Mouse (Mus musculus): ENCODE results near the gene Ggps1. TPM values are rescaled to one million over a fixed set of nuclear protein-coding genes. Genes with fewer than 3 reads are reported as not detected.

The Ggps1 gene
- 10 to 100 TPM; 53.7 to 62.0 TPM for total RNA-seq (2021)

- peak; percentile 78 to 87 for DNase-seq (ENCODE audit: extremely low spot score in 1 of 2, low spot score in 1 of 2)
These were observed at the start of gene Ggps1, which contains the start of gene Arid4b for GRCm38 (mm10) chr13:14063013-14063941. Gene Ggps1 (minus strand): TSS chr13:14063488. Gene Arid4b (plus strand): TSS chr13:14063232.

- no peak for DNase-seq (ENCODE audit: extremely low spot score in 1 of 2, low spot score in 1 of 2)
These were observed 47.9 kb upstream of the Ggps1 start for GRCm38 (mm10) chr13:14111146-14111545.

- DNase-seq (ENCODE audit: extremely low spot score in 1 of 2, low spot score in 1 of 2), result no peak
These were observed 47.0 kb upstream of the Ggps1 start for GRCm38 (mm10) chr13:14110154-14110873.

DNA sequence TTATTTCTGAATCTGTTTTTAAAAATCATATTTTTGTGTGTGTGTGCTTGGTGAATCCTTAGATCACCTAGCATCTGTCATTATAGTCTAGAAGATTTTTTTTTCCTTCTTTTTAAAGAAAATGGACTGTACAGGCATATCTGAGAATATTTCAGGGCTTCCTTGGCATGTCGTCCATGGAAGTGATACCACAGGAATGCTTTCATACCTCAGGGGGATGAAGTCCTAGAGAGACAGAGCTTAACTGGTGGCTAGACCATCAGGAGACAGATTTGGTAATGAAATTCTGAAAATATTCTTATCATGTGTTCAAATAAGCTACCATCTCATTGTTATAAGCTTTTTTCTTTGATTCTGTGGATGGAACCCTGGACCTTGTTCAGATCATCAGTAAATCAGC is 39.7 kb upstream of the Ggps1 start:
- DNase-seq (ENCODE audit: extremely low spot score in 1 of 2, low spot score in 1 of 2), result no peak

DNA sequence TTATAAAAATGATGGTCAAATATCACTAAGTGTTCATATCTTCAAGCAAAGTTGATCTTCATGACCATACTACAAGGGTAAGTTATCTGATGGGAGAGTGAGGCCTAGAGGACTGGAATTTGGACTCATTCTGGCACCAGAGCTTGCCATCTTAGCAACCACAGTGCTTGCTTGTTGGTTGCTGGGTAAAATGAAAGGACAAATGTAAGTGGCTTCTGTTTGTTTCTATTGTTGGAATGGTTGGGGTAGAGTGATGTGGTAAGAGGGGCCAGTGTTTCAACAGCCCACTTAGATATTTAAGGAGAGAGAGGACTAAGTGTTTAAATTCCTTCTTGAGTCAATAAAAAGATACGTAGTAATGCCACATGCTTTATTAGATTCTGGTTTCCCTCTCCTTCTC is 25.4 kb upstream of the Ggps1 start:
- DNase-seq (ENCODE audit: extremely low spot score in 1 of 2, low spot score in 1 of 2), result no peak

DNA sequence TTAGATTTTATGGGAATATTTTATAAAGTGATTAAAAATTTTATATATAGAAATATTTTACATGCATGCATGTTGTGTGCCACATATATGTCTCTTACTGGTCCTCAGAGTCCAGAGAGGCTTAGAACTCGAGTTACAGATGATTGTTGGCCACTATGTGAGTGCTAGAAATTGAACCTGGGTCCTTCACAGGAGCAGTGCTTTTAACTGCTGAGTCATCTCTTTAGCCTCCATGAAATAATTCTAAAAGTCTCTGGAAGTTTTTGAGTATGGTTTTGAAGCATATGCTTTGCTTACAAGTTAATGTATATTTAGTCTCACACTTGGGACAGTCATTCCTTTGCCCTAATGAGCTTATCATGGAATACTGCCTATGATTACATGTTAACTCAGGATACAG is 12.0 kb upstream of the Ggps1 start:
- no peak for DNase-seq (ENCODE audit: extremely low spot score in 1 of 2, low spot score in 1 of 2)

- no peak for DNase-seq (ENCODE audit: extremely low spot score in 1 of 2, low spot score in 1 of 2)
These were observed 11.1 kb upstream of the Ggps1 start for GRCm38 (mm10) chr13:14074371-14074770.

DNA sequence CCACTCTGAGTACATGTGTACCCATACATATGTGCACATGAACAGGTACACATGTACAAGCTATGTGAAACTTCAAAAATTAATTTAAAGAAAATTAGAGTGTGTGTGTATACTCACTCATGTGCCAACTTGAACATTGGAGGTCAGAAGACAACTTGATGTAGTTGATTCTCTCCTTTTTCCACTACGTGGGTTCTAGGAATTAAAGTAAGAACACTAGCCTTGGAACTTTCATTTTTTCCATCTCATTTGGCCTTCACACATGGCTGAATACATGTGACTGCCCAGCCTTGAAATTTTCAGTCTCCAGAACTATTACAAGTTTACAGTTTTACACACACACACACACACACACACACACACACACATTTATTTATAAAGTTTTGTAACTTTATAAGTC is 6.0 kb upstream of the Ggps1 start:
- no peak for DNase-seq (ENCODE audit: extremely low spot score in 1 of 2, low spot score in 1 of 2)

DNA sequence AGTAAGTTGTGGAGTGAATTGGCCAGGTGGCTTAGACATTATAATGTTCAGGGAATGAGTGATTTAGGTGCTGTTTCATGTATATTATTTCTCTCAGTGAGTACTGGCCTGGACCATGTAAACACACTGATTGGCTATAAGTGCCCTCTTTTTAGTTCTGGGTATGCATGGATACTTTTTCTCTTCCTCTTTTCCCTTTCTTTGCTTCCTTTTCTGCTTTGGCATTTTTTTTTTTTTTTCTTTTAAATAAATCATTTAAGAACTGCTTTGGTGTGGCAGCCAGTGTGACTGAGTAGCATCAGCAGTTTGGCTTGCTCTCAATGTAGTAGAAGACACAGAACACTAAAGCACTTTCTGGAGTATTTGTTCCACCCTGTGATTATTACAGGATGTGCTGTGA is 4.7 kb upstream of the Ggps1 start:
- no peak for DNase-seq (ENCODE audit: extremely low spot score in 1 of 2, low spot score in 1 of 2)

DNA sequence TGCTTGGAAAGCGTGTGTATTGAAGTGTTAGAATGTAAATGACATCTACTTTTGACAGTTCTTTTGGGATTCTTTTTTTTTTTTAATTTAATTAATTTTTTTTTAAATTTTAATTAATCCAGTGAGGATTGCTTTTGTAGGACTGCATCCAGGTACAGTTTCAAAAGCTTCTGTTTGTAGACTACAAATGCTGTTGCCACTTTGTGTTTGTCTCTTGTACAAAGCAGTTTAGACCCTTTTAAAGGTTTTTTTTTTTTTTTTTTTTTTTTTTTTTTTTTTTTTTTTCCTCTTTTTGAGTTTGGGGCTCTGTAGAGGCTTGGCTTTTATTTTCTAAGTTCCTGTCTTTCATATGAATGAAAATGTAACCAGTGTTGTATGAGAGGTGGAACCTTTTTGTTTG is 2.4 kb upstream of the Ggps1 start:
- no peak for DNase-seq (ENCODE audit: extremely low spot score in 1 of 2, low spot score in 1 of 2)

DNA sequence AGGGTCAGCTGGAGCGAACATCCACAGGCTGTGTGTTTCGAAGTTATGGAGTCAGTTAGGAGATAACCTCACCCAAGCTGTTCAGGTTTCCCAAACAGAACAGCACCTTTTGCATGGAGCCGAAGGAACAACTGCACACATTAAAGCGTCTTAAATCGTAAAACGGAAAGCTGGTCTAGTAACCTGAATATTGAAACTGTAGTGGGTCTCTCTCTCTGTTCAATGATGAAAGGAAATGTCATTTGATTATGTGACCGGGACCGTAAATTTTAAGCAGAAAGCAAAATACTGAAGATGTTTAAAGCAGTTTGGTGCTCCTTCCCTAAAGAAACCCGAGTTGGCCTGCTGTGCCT is 1.7 kb upstream of the Ggps1 start:
- DNase-seq (ENCODE audit: extremely low spot score in 1 of 2, low spot score in 1 of 2), result no peak

DNA sequence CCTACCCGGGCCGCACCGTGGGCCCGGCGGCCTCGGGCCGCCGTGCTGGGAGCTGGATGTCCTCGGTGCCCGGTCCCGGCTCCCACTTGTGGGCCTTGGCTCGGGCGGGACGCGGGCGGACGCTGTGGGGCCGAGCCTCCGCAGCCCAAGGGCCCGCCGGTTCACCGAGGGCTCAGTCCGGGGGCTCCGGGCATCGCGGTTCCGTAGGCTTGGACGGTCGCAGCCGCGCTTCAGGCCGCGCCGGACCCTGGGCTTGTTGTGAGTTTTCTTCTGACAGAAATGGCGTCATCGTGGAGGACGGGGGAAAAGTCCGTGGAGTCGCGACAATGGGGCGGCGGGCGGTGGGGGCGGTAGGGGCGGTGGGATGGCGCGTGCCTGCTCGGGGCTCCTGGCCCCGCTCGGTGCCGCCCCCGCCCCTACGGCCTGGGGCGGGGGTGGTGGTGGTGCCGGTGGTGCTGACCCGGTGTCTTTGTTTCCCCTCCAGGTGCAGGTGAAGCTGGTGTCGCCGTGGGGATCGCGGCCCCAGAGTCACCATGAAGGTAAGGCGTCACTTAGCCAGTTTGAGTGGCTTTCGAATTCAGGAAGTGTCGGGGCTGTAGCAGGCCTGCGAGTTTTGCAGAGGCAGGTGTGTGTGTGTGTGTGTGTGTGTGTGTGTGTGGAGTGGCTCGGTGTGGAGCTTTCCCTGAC is 1.2 kb upstream of the Ggps1 start:
- DNase-seq (ENCODE audit: extremely low spot score in 1 of 2, low spot score in 1 of 2), result peak; percentile 12 to 24

GRCm38 (mm10) chr13:14063942-14064271 is 619 bp upstream of the Ggps1 start:
- no peak for DNase-seq (ENCODE audit: extremely low spot score in 1 of 2, low spot score in 1 of 2)

DNA sequence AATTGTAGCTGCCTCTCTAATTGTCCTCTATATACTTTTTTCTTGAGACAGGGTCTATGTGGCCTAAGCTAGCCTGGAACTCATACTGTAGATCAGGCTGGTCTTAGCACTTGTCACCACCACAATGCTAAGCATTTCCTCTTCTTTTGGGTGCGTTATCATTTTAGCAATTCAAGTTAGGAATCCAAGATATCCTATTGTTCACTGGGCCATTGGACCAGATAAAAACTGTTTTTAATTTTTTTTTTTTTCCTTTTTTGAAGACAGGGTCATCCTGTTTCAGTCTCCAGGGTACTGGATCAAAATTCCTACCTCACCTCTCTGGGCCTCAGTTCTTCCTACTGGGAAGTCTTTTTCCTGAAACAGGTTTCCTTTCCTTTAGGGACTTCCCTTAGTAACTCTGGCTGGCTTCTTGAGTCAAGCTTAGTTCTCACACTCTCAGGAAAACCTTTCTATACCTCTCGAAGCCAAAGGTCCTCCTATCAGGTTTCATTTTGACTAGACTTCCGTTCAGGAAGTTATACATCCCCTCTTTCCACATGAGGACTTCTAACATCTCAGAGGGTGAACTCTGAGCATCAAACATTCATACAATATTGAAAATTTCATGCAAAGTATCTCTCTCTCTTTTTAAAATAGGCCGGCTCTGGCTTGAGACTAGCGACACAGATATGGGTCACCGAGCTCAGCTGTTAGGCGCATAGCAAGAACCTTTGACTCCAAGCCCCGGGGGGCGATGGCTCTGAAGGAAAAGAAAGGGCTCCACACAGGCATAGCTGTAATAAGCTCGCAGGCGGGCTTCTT is 877 bp downstream of the Ggps1 start:
- DNase-seq (ENCODE audit: extremely low spot score in 1 of 2, low spot score in 1 of 2), result no peak

DNA sequence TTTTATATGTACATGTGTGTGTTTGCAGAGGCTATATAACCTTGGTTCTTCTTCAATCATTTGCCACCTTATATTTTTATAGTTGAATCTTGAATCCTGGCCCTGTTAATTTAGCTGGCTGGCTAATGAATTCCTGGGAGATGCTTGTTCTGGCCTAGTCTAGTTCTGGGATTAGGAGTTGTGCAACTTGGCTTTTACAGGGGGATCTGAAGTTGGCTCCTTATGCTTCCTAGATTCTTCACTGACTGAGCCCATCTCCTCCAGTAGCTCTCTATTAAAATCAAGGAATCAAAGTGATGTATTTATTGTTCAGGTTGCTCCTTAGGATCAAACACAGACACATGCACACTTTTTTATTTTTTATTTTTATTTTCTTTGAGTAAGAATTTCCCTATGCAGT is 3.7 kb downstream of the Ggps1 start:
- DNase-seq (ENCODE audit: extremely low spot score in 1 of 2, low spot score in 1 of 2), result no peak

- DNase-seq (ENCODE audit: extremely low spot score in 1 of 2, low spot score in 1 of 2), result no peak
These were observed 6.5 kb downstream of the Ggps1 start for GRCm38 (mm10) chr13:14056801-14057200.

DNA sequence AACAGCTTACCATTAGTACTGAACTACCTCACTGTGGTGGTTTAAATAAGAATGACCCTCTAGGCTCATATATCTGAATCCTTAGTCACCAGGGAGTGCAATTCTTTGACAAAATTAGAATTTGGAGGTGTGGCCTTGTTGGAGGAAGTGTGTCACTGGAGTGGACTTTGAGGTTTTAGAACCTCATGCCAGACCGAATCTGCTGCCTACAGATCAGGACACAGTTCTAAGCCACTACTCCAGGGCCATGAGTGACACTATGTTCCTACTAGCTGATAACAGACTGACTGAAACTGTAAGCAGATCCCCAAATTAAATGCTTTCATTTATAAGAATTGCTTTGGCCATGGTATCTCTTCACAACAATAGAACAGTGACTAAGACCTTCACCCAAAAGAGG is 13.4 kb downstream of the Ggps1 start:
- DNase-seq (ENCODE audit: extremely low spot score in 1 of 2, low spot score in 1 of 2), result no peak

GRCm38 (mm10) chr13:14044521-14044920 is 18.8 kb downstream of the Ggps1 start:
- no peak for DNase-seq (ENCODE audit: extremely low spot score in 1 of 2, low spot score in 1 of 2)

GRCm38 (mm10) chr13:14043851-14044250 is 19.4 kb downstream of the Ggps1 start:
- no peak for DNase-seq (ENCODE audit: extremely low spot score in 1 of 2, low spot score in 1 of 2)

- DNase-seq (ENCODE audit: extremely low spot score in 1 of 2, low spot score in 1 of 2), result no peak
These were observed 23.1 kb downstream of the Ggps1 start for GRCm38 (mm10) chr13:14040186-14040585.
